Mouse (Mus musculus): ENCODE results near the gene Stt3b.
"Not testable (repeated sequence)": the region's sequence is repeated elsewhere in the genome, so short reads cannot be mapped to it uniquely, and the experiment has no call there.

Gene Stt3b

GRCm38 (mm10) chr9:115314556-115314955, 4.3 kb upstream of the Stt3b start:
- DNase-seq, result peak; percentile 73

GRCm38 (mm10) chr9:115313830-115314229, 3.6 kb upstream of the Stt3b start:
- DNase-seq, result no peak

GRCm38 (mm10) chr9:115311223-115311520, 951 bp upstream of the Stt3b start:
- DNase-seq, result no peak

GRCm38 (mm10) chr9:115309977-115310345, 260 bp downstream of the Stt3b start:
- DNase-seq, result no peak

GRCm38 (mm10) chr9:115309381-115309971, 745 bp downstream of the Stt3b start:
- DNase-seq, result no peak

GRCm38 (mm10) chr9:115308941-115309380, 1.3 kb downstream of the Stt3b start:
- DNase-seq, result peak; percentile 46

- no peak for DNase-seq
Measured at GRCm38 (mm10) chr9:115308401-115308800, 1.8 kb downstream of the Stt3b start.

GRCm38 (mm10) chr9:115306202-115306601, 4.0 kb downstream of the Stt3b start:
- no peak for DNase-seq

GRCm38 (mm10) chr9:115304149-115304548, 6.1 kb downstream of the Stt3b start:
- no peak for DNase-seq

GRCm38 (mm10) chr9:115301593-115301992, 8.6 kb downstream of the Stt3b start:
- DNase-seq, result no peak

GRCm38 (mm10) chr9:115301002-115301579, 9.1 kb downstream of the Stt3b start:
- DNase-seq, result no peak

GRCm38 (mm10) chr9:115296738-115297137, 13.5 kb downstream of the Stt3b start:
- no peak for DNase-seq

- DNase-seq, result peak; percentile 55
Measured at GRCm38 (mm10) chr9:115293920-115294594, 16.2 kb downstream of the Stt3b start.

GRCm38 (mm10) chr9:115287774-115288434, 22.3 kb downstream of the Stt3b start:
- DNase-seq, result no peak

GRCm38 (mm10) chr9:115284385-115284784, 25.8 kb downstream of the Stt3b start:
- DNase-seq, result no peak

- no peak for DNase-seq
Measured at GRCm38 (mm10) chr9:115283403-115283802, 26.8 kb downstream of the Stt3b start.

- no peak for DNase-seq
Measured at GRCm38 (mm10) chr9:115278641-115279040, 31.6 kb downstream of the Stt3b start.

GRCm38 (mm10) chr9:115274806-115275205, 35.4 kb downstream of the Stt3b start:
- no peak for DNase-seq

- no peak for DNase-seq
Measured at GRCm38 (mm10) chr9:115273095-115273649, 37.0 kb downstream of the Stt3b start.

- not testable (repeated sequence) for DNase-seq
Measured at GRCm38 (mm10) chr9:115272451-115272850, 37.8 kb downstream of the Stt3b start.

- DNase-seq, result no peak
Measured at GRCm38 (mm10) chr9:115271556-115271955, 38.7 kb downstream of the Stt3b start.

- no peak for DNase-seq
Measured at GRCm38 (mm10) chr9:115261896-115262295, 48.3 kb downstream of the Stt3b start.

- peak; percentile 36 for DNase-seq
Measured at GRCm38 (mm10) chr9:115261456-115261855, 48.8 kb downstream of the Stt3b start.

GRCm38 (mm10) chr9:115260464-115260863, 49.8 kb downstream of the Stt3b start:
- DNase-seq, result no peak
